Mouse (Mus musculus) cerebellum, adult 11-12 months (tissue): ENCODE data around the gene Klhl42.

Experiments
- DNase-seq: peaks from one replicate; pipeline ENCODE4 v3.0.0; 2022

The Klhl42 gene

DNA sequence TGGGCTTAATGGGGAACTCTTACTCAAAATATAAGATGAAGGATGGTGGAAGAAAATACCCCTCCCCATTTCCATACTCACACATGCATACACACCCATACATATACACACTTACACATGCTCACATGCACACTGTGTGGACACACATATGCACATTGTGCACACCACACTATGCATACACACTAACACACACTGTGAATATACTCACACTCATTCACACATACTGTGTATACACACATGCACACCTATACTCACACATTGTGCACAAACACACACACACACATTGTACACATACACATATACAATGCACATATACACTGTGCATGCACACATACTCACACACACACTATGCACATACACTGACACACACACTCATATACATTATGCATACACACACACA, 60.7 kb downstream of the Klhl42 start:
- DNase-seq = no peak

DNA sequence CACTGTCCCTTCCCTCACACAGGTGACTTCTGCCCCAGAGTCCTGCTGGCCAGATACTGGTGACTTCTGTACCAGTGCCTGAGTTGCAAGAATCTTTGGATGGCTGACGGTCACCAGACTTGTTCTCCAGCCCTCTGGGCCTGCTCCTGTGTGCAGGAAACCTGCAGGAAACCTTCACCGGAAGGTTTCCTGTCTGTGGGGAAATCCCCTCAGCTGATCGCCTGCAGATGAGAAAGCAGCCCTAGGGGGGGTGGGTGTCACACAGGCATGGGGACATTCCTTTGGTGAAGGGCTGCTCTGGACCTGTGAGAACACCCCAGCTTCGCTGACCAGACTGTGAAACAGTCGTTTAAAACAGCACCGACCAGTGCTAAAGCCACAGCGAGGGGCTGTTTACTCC, 63.9 kb downstream of the Klhl42 start:
- no peak for DNase-seq

DNA sequence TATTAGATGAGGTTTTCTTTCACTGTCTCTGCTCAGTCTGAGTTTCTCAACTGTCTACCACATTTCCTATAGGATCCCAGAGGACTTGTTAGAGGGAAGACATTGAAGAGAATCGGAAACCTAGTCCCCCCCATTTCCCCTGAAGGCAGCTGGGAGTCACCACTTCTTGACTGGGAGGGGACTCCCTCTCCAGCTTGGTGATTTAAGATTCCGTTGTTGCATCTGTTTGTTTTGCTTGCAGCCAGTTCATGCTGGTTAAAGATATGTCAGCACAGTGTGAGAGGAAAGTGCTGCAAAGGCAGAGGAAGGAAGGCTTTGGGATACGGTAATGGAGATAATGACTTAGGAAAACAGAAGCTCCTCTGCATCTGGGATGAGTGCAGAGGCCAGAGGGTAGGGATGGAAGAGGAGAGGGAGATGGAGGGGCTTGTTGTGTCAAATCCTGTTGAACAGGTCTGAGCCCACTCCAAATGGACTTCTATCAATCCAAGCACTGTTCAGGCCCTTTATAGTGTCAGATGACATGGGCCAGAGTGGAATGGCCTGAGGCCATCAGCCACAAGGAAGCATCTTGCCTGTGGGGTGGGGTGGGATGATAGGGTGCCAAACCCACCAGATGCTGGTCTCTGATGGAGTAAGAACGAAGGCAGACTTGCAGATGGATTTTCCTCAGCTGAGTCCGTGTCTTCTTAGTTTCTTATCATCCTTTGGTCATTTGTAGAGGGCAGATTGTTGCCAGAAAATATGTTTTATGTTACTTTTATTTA, 70.8 kb downstream of the Klhl42 start:
- no peak for DNase-seq
